Mouse (Mus musculus): Measurements from ENCODE around the gene Crat. TPM values are rescaled to one million over a fixed set of nuclear protein-coding genes. Genes with fewer than 3 reads are reported as not detected.
A peak's percentile ranks its signal among the peaks of the same experiment; 100 is the strongest.

Crat gene
- polyA plus RNA-seq, 1 experiment from 2014 or later = 42.9 TPM

DNA sequence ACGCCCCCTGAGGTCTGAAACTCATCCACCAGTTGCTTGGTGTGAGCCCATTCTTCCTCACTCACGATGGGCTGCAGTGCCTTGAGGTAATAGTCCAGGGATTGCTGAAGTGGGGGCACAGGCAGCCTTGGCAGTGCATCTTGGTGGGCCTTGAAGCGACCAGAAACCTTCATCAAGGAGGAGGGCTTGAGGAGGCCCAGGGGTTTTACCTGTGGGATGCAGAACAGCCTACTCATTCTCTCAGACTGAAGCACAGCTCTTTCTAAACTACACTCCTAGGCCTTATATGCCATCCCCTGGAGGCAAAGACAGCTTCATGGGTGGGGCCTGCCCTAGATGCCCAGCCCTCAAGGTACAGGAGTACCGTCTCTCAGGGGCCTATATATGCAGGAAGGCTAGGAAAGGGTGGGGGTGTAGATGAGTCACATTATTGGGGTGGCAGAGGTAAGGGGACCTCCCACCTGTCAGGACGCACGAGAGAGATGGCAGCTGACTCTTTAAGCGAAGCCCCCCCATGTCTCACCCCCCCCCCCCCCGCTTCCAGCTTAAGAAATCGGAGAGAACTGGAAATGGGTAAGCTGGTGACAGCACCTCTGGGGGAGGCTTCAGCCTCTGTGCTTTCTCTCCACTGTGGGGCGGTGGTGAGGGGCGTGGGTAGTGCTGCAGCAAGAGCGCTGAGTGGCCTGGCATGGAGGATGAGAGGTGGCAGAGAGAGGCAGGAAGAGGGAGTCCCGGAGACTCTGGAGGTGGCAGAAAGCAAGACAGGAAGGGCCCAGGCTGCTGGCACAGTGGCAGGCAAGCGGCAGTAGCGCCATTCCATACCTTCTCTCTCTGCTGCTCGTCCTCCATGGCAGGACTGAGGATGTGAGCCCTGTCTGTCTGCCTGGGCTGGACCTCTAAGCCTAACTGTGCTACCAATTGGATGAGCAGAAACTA, 2.3 kb downstream of the Crat start:
- Histone ChIP-seq H3K4me3 (replicated peaks; ENCODE audit: low read depth, low read length) (no peak overlapping the region), H3K9me3 (replicated peaks; ENCODE audit: low read length) (no peaks in the 10 kb centered on the region), H3K9ac (ENCODE audit: low read depth, low read length) (no peak overlapping the region), H3K4me1 (replicated peaks; ENCODE audit: insufficient read depth, low read length) (peaks cover 16% of the 10 kb centered on the region; the same call in 1 of the 2 replicates), H3K27ac (no peak overlapping the region), H3K27me3 (ENCODE audit: insufficient read depth, low read length) (no peaks in the 10 kb centered on the region), H3K36me3 (ENCODE audit: insufficient read depth, low read length) (peaks cover 14% of the 10 kb centered on the region), H3K4me2 (ENCODE audit: low read length) (0 out of 2 replicates have a peak overlapping the region, but pooled peaks have one; percentile 77)
- DNase-seq (ENCODE audit: low spot score) = no peak
- TF ChIP-seq CTCF (IDR thresholded peaks at IDR 0.05; ENCODE audit: low read depth) = peak; percentile 17; the same call in 1 of the 2 replicates
- 77% methylated on average over 16 of the region's 16 CpGs for whole genome bisulfite sequencing
- ATAC-seq (replicated peaks; ENCODE audit: low FRiP score, low read depth) = no peak

DNA sequence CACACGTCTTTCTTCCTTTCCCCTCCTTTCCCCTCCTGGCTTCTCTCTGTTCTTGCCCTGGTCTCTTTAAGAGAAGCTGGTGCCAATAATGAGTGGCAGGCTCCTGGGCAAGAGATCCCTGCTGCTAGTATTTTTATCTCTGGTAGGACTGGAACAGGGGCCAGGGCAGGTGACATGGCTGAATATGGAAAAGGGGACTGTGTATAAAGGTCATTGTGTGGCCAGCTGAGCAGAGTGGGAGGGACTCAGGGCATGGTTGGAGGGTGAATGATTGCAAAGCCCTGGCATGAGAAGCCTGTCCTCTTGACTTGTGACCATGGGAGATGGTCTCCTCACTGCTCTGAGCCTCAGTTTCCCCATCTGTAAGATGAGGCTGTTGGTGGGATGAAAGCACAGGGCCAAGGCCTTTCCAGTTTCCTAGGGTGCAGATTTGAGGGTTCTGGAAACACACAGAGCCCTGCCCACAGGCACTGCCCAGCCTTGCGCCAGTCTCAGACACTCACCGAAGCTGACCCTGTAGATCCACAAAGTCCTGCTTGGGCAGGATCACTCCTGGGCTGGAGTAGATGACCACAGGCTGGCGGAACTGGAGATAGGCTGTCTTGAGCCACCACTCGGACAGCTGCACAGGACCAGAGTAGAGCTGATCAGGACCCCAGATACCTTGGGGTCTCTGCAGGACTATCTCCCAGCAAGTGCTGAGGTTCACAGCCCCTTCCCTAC, 6.0 kb downstream of the Crat start:
- no peak for DNase-seq (ENCODE audit: low spot score)
- WGBS = 93% methylated on average over 5 of the region's 5 CpGs

DNA sequence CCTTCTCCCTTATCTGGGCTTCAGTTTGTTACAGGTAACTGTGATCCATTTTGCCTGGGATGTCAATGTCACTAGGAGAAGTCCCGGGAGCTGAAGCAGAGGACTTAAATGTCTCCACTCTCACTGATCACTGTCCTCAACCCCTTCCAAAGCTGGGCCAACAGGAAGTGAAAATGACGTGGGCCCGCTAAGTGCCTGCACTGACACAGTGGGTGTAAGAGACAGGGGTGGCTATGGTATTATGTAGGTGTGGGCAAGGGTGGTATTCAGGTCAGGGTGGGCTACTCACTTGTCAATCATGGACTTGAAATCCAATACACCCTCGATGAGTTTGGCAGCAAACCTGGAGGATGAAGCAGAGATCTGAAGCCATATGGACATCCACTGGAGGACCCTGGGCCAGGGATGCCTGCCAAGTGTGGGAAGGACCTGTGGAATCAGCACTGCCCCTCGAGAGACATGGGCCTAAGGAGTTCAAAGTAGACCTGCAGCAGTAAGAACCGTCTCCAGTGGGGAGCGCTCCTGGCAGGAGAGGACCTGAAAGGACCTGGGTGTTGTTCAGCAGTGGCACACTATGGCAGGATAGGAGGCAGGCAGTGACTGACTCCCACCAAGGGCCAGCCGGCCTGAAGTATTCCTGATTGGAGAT, 7.0 kb downstream of the Crat start:
- WGBS = 82% methylated on average over 8 of the region's 8 CpGs
- no peak for DNase-seq (ENCODE audit: low spot score)
- peaks cover 44% of the 10 kb centered on the region for H3K36me3 ChIP-seq (ENCODE audit: insufficient read depth, low read length)
- no peak for TF ChIP-seq CTCF (IDR thresholded peaks at IDR 0.05; ENCODE audit: low read depth)
- no peak for ATAC-seq (replicated peaks; ENCODE audit: low FRiP score, low read depth)
- no peak overlapping the region for H3K4me2 ChIP-seq (ENCODE audit: low read length)
- H3K4me3 ChIP-seq (replicated peaks; ENCODE audit: low read depth, low read length) = no peak overlapping the region
- no peaks in the 10 kb centered on the region for H3K9me3 ChIP-seq (replicated peaks; ENCODE audit: low read length)
- H3K9ac ChIP-seq (ENCODE audit: low read depth, low read length) = no peak overlapping the region
- H3K27me3 ChIP-seq (ENCODE audit: insufficient read depth, low read length) = no peaks in the 10 kb centered on the region
- H3K27ac ChIP-seq = no peak overlapping the region
- no peaks in the 10 kb centered on the region for H3K4me1 ChIP-seq (replicated peaks; ENCODE audit: insufficient read depth, low read length)

More for the DNA sequence above, 6.0 kb downstream of the Crat start:
- peaks cover 5% of the 10 kb centered on the region; the same call in 1 of the 2 replicates for H3K4me1 ChIP-seq (replicated peaks; ENCODE audit: insufficient read depth, low read length)
- no peaks in the 10 kb centered on the region for H3K9me3 ChIP-seq (replicated peaks; ENCODE audit: low read length)
- H3K27me3 ChIP-seq (ENCODE audit: insufficient read depth, low read length) = no peaks in the 10 kb centered on the region
- peak; percentile 59; the same call in 1 of the 2 replicates for ATAC-seq (replicated peaks; ENCODE audit: low FRiP score, low read depth)
- H3K27ac ChIP-seq = no peak overlapping the region
- H3K4me3 ChIP-seq (replicated peaks; ENCODE audit: low read depth, low read length) = no peak overlapping the region
- no peak for TF ChIP-seq CTCF (IDR thresholded peaks at IDR 0.05; ENCODE audit: low read depth)
- no peak overlapping the region for H3K4me2 ChIP-seq (ENCODE audit: low read length)
- H3K9ac ChIP-seq (ENCODE audit: low read depth, low read length) = no peak overlapping the region
- H3K36me3 ChIP-seq (ENCODE audit: insufficient read depth, low read length) = peaks cover 39% of the 10 kb centered on the region

DNA sequence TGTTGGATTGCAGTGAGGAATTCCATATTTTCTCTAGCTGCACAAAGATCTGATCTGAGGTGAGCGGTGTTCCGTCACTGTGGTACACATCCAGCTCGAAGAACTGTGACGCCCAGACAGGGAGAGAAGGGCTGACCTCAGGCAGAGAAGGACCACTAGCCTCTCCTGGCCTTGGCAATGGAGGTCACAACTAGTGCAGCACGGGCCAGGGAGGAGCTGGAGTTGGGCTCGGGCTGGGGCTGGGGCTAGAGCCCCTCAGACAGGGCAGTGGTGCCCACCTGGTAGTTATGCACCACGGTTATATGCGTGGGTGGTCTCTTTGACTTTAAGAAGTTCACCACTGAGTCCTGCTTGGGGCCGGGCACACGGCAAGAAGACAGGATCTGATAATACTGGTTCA, 7.8 kb downstream of the Crat start:
- TF ChIP-seq CTCF (IDR thresholded peaks at IDR 0.05; ENCODE audit: low read depth) = no peak
- Histone ChIP-seq H3K4me2 (ENCODE audit: low read length) (no peak overlapping the region), H3K9me3 (replicated peaks; ENCODE audit: low read length) (no peaks in the 10 kb centered on the region), H3K4me3 (replicated peaks; ENCODE audit: low read depth, low read length) (no peak overlapping the region), H3K9ac (ENCODE audit: low read depth, low read length) (no peak overlapping the region), H3K27ac (no peak overlapping the region), H3K4me1 (replicated peaks; ENCODE audit: insufficient read depth, low read length) (no peaks in the 10 kb centered on the region), H3K27me3 (ENCODE audit: insufficient read depth, low read length) (no peaks in the 10 kb centered on the region), H3K36me3 (ENCODE audit: insufficient read depth, low read length) (peaks cover 50% of the 10 kb centered on the region)
- ATAC-seq (replicated peaks; ENCODE audit: low FRiP score, low read depth) = no peak
- no peak for DNase-seq (ENCODE audit: low spot score)
- 90% methylated on average over 10 of the region's 10 CpGs for WGBS

- Histone ChIP-seq H3K27ac (no peak overlapping the region), H3K4me2 (ENCODE audit: low read length) (no peak overlapping the region), H3K36me3 (ENCODE audit: insufficient read depth, low read length) (peaks cover 54% of the 10 kb centered on the region), H3K9me3 (replicated peaks; ENCODE audit: low read length) (no peaks in the 10 kb centered on the region), H3K4me3 (replicated peaks; ENCODE audit: low read depth, low read length) (no peak overlapping the region), H3K9ac (ENCODE audit: low read depth, low read length) (no peak overlapping the region), H3K27me3 (ENCODE audit: insufficient read depth, low read length) (no peaks in the 10 kb centered on the region), H3K4me1 (replicated peaks; ENCODE audit: insufficient read depth, low read length) (no peaks in the 10 kb centered on the region)
- 85% methylated on average over 2 of the region's 2 CpGs for WGBS
- DNase-seq (ENCODE audit: low spot score) (no peak), ATAC-seq (replicated peaks; ENCODE audit: low FRiP score, low read depth) (no peak)
- TF ChIP-seq CTCF (IDR thresholded peaks at IDR 0.05; ENCODE audit: low read depth) = no peak
These were observed 8.4 kb downstream of the Crat start for GRCm38 (mm10) chr2:30407221-30407620.

DNA sequence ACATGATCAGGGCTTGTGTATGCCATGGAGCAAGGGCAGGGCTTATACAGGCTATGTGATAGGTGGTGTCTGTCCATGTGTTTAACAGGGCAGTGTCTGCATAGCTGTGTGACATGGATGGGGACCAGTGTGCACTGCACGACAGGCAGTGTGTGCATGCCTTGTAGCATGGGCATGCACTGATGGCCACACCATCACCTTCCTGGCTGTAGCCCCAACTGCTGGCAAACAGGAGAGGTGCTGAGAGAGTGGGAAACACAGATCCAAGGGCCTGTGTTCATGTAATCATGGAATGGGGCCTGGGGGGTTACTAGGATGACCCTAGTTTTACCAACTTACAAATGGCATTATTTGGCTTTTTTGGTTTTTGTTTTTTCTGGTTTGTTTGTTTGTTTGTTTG, 11.7 kb downstream of the Crat start:
- ATAC-seq (replicated peaks; ENCODE audit: low FRiP score, low read depth) (no peak), DNase-seq (ENCODE audit: low spot score) (no peak)
- 78% methylated on average over 1 of the region's 1 CpGs for WGBS
- Histone ChIP-seq H3K4me1 (replicated peaks; ENCODE audit: insufficient read depth, low read length) (no peaks in the 10 kb centered on the region), H3K27ac (no peak overlapping the region), H3K4me3 (replicated peaks; ENCODE audit: low read depth, low read length) (no peak overlapping the region), H3K27me3 (ENCODE audit: insufficient read depth, low read length) (no peaks in the 10 kb centered on the region), H3K9me3 (replicated peaks; ENCODE audit: low read length) (no peaks in the 10 kb centered on the region), H3K9ac (ENCODE audit: low read depth, low read length) (no peak overlapping the region), H3K36me3 (ENCODE audit: insufficient read depth, low read length) (peaks cover 52% of the 10 kb centered on the region), H3K4me2 (ENCODE audit: low read length) (no peak overlapping the region)
- no peak for TF ChIP-seq CTCF (IDR thresholded peaks at IDR 0.05; ENCODE audit: low read depth)
